Mouse (Mus musculus) hindbrain, embryonic 13.5 days (tissue): ENCODE results near the gene Dlg5. TPM values are rescaled to one million over a fixed set of nuclear protein-coding genes. Genes with fewer than 3 reads are reported as not detected.

ENCODE experiments used
- ATAC-seq: fragments of 200-750 bp; cut with Nextera tagmentation; 2 replicates; pipeline ENCODE4 v1.8.0; 2017; ENCODE audit warnings: moderate TSS enrichment; ENCODE audit not compliant: low FRiP score
- H3K27ac ChIP-seq: fragments of 300-500 bp; sonication (generic); 2 replicates; pipeline ENCODE4 v1.5.1; 2015; ENCODE audit warnings: inconsistent platforms, mild to moderate bottlenecking, moderate library complexity
- H3K27me3 ChIP-seq: fragments of 300-500 bp; sonication (generic); 2 replicates; pipeline ENCODE4 v1.6.1; 2015; ENCODE audit warnings: mild to moderate bottlenecking, inconsistent platforms
- H3K36me3 ChIP-seq: fragments of 300-500 bp; sonication (generic); 2 replicates; pipeline ENCODE4 v1.6.1; 2015; ENCODE audit warnings: mild to moderate bottlenecking, inconsistent platforms
- H3K4me1 ChIP-seq: fragments of 300-500 bp; sonication (generic); replicated peaks from 2 replicates; pipeline ENCODE4 v1.6.1; 2015; ENCODE audit warnings: inconsistent platforms
- H3K4me2 ChIP-seq: fragments of 300-500 bp; sonication (generic); 2 replicates; pipeline ENCODE4 v1.6.1; 2015; ENCODE audit warnings: inconsistent platforms, mild to moderate bottlenecking, moderate library complexity
- H3K4me3 ChIP-seq: fragments of 300-500 bp; sonication (generic); 2 replicates; pipeline ENCODE4 v1.5.1; 2015; ENCODE audit warnings: mild to moderate bottlenecking, inconsistent platforms
- H3K9ac ChIP-seq: fragments of 300-500 bp; sonication (generic); 2 replicates; pipeline ENCODE4 v1.6.1; 2015; ENCODE audit warnings: mild to moderate bottlenecking, inconsistent platforms
- H3K9me3 ChIP-seq: fragments of 300-500 bp; sonication (generic); 2 replicates; pipeline ENCODE4 v1.6.1; 2016; ENCODE audit warnings: inconsistent platforms
- WGBS: fragments of 180-500 bp; shearing (Covaris S2); methylation state at CpG from one replicate; pipeline ENCODE4 v1.1.7; 2015; 5-methylcytosine and 5-hydroxymethylcytosine counted together
- polyA plus RNA-seq: library from polyadenylated mRNA; unstranded; fragments of >200 nt; fragmentation: Nextera tagmentation; extraction: Ambion mirVana; gene quantifications from 2 replicates; pipeline ENCODE4 v1.2.1, GENCODE M21; 2015

The Dlg5 gene
- polyA plus RNA-seq, 1 experiment from 2014 or later: 18.7 TPM

- H3K9me3 ChIP-seq: no peaks in the 10 kb centered on the region
- H3K4me3 ChIP-seq: no peak overlapping the region
- H3K9ac ChIP-seq: no peak overlapping the region
- peaks cover 18% of the 10 kb centered on the region for H3K4me1 ChIP-seq
- H3K27ac ChIP-seq: no peak overlapping the region
- H3K36me3 ChIP-seq: peaks cover 83% of the 10 kb centered on the region
- no peaks in the 10 kb centered on the region for H3K27me3 ChIP-seq
- 89% methylated on average over 8 of the region's 8 CpGs for WGBS
- H3K4me2 ChIP-seq: no peak overlapping the region
- ATAC-seq: no peak
Measured at GRCm38 (mm10) chr14:24140297-24140812, 105.4 kb downstream of the Dlg5 start.

- WGBS: 93% methylated on average over 11 of the region's 11 CpGs
- Histone ChIP-seq H3K27me3 (no peaks in the 10 kb centered on the region), H3K36me3 (peaks cover 83% of the 10 kb centered on the region), H3K4me2 (no peak overlapping the region), H3K27ac (no peak overlapping the region), H3K9me3 (no peaks in the 10 kb centered on the region), H3K4me3 (no peak overlapping the region), H3K9ac (no peak overlapping the region), H3K4me1 (no peaks in the 10 kb centered on the region)
- ATAC-seq: no peak
Measured at GRCm38 (mm10) chr14:24136908-24137307, 108.8 kb downstream of the Dlg5 start.

GRCm38 (mm10) chr14:24134623-24135290 is 111.0 kb downstream of the Dlg5 start:
- no peak overlapping the region for H3K27ac ChIP-seq
- no peak overlapping the region for H3K9ac ChIP-seq
- WGBS: 85% methylated on average over 7 of the region's 7 CpGs
- H3K4me2 ChIP-seq: no peak overlapping the region
- H3K4me1 ChIP-seq: no peaks in the 10 kb centered on the region
- no peaks in the 10 kb centered on the region for H3K9me3 ChIP-seq
- no peaks in the 10 kb centered on the region for H3K27me3 ChIP-seq
- peaks cover 67% of the 10 kb centered on the region for H3K36me3 ChIP-seq
- no peak for ATAC-seq
- H3K4me3 ChIP-seq: no peak overlapping the region

- H3K36me3 ChIP-seq: peaks cover 57% of the 10 kb centered on the region
Measured at GRCm38 (mm10) chr14:24133801-24134200, 111.9 kb downstream of the Dlg5 start.

GRCm38 (mm10) chr14:24132092-24132491 is 113.6 kb downstream of the Dlg5 start:
- H3K27me3 ChIP-seq: no peaks in the 10 kb centered on the region
- 43% methylated on average over 4 of the region's 4 CpGs for WGBS
- H3K9me3 ChIP-seq: no peaks in the 10 kb centered on the region
- H3K9ac ChIP-seq: no peak overlapping the region
- no peak overlapping the region for H3K4me2 ChIP-seq
- no peaks in the 10 kb centered on the region for H3K4me1 ChIP-seq
- no peak overlapping the region for H3K4me3 ChIP-seq
- no peak overlapping the region for H3K27ac ChIP-seq
- peaks cover 40% of the 10 kb centered on the region for H3K36me3 ChIP-seq
- ATAC-seq: no peak

More at GRCm38 (mm10) chr14:24133801-24134200, 111.9 kb downstream of the Dlg5 start:
- 87% methylated on average over 8 of the region's 8 CpGs for WGBS
- H3K4me3 ChIP-seq: no peak overlapping the region
- no peak overlapping the region for H3K4me2 ChIP-seq
- no peak for ATAC-seq
- no peak overlapping the region for H3K9ac ChIP-seq
- H3K27me3 ChIP-seq: no peaks in the 10 kb centered on the region
- no peaks in the 10 kb centered on the region for H3K4me1 ChIP-seq
- no peak overlapping the region for H3K27ac ChIP-seq
- no peaks in the 10 kb centered on the region for H3K9me3 ChIP-seq

GRCm38 (mm10) chr14:24125069-24125468 is 120.7 kb downstream of the Dlg5 start:
- ATAC-seq: no peak
- Histone ChIP-seq H3K9me3 (no peaks in the 10 kb centered on the region), H3K4me1 (no peaks in the 10 kb centered on the region), H3K27me3 (no peaks in the 10 kb centered on the region), H3K9ac (no peak overlapping the region), H3K27ac (no peak overlapping the region), H3K4me2 (no peak overlapping the region), H3K36me3 (no peaks in the 10 kb centered on the region), H3K4me3 (no peak overlapping the region)
- 88% methylated on average over 2 of the region's 2 CpGs for WGBS

GRCm38 (mm10) chr14:24124171-24124570 is 121.5 kb downstream of the Dlg5 start:
- Histone ChIP-seq H3K36me3 (no peaks in the 10 kb centered on the region), H3K27ac (no peak overlapping the region), H3K4me1 (no peaks in the 10 kb centered on the region), H3K4me2 (no peak overlapping the region), H3K4me3 (no peak overlapping the region), H3K9ac (no peak overlapping the region), H3K9me3 (no peaks in the 10 kb centered on the region), H3K27me3 (no peaks in the 10 kb centered on the region)
- 46% methylated on average over 1 of the region's 1 CpGs for WGBS
- no peak for ATAC-seq

- H3K4me3 ChIP-seq: no peak overlapping the region
- no peaks in the 10 kb centered on the region for H3K36me3 ChIP-seq
- no peaks in the 10 kb centered on the region for H3K9me3 ChIP-seq
- 82% methylated on average over 2 of the region's 2 CpGs for WGBS
- ATAC-seq: no peak
- no peak overlapping the region for H3K4me2 ChIP-seq
- H3K9ac ChIP-seq: no peak overlapping the region
- H3K27ac ChIP-seq: no peak overlapping the region
- no peaks in the 10 kb centered on the region for H3K4me1 ChIP-seq
- H3K27me3 ChIP-seq: no peaks in the 10 kb centered on the region
Measured at GRCm38 (mm10) chr14:24106734-24107133, 139.0 kb downstream of the Dlg5 start.

- Histone ChIP-seq H3K4me1 (no peaks in the 10 kb centered on the region), H3K27me3 (no peaks in the 10 kb centered on the region), H3K4me2 (no peak overlapping the region), H3K9ac (no peak overlapping the region), H3K27ac (no peak overlapping the region), H3K9me3 (no peaks in the 10 kb centered on the region), H3K36me3 (no peaks in the 10 kb centered on the region), H3K4me3 (no peak overlapping the region)
- no peak for ATAC-seq
- 85% methylated on average over 4 of the region's 4 CpGs for WGBS
Measured at GRCm38 (mm10) chr14:24098828-24099227, 146.9 kb downstream of the Dlg5 start.

- no peak for ATAC-seq
- Histone ChIP-seq H3K9me3 (no peaks in the 10 kb centered on the region), H3K27ac (no peak overlapping the region), H3K9ac (no peak overlapping the region), H3K36me3 (no peaks in the 10 kb centered on the region), H3K4me2 (no peak overlapping the region), H3K4me1 (no peaks in the 10 kb centered on the region), H3K4me3 (no peak overlapping the region), H3K27me3 (no peaks in the 10 kb centered on the region)
- WGBS: 97% methylated on average over 1 of the region's 1 CpGs
Measured at GRCm38 (mm10) chr14:24094656-24095055, 151.1 kb downstream of the Dlg5 start.

- Histone ChIP-seq H3K9me3 (no peaks in the 10 kb centered on the region), H3K4me3 (no peak overlapping the region), H3K36me3 (no peaks in the 10 kb centered on the region), H3K9ac (no peak overlapping the region), H3K4me2 (no peak overlapping the region), H3K27me3 (no peaks in the 10 kb centered on the region), H3K27ac (no peak overlapping the region), H3K4me1 (no peaks in the 10 kb centered on the region)
- no peak for ATAC-seq
- 97% methylated on average over 4 of the region's 4 CpGs for WGBS
Measured at GRCm38 (mm10) chr14:24093221-24093620, 152.5 kb downstream of the Dlg5 start.

- WGBS: 91% methylated on average over 3 of the region's 3 CpGs
- Histone ChIP-seq H3K4me3 (no peak overlapping the region), H3K36me3 (no peaks in the 10 kb centered on the region), H3K4me1 (no peaks in the 10 kb centered on the region), H3K9me3 (no peaks in the 10 kb centered on the region), H3K4me2 (no peak overlapping the region), H3K27me3 (no peaks in the 10 kb centered on the region), H3K27ac (no peak overlapping the region), H3K9ac (no peak overlapping the region)
- no peak for ATAC-seq
Measured at GRCm38 (mm10) chr14:24092391-24092790, 153.3 kb downstream of the Dlg5 start.

GRCm38 (mm10) chr14:24090790-24091189 is 154.9 kb downstream of the Dlg5 start:
- Histone ChIP-seq H3K9ac (no peak overlapping the region), H3K4me2 (no peak overlapping the region), H3K9me3 (no peaks in the 10 kb centered on the region), H3K4me3 (no peak overlapping the region), H3K27me3 (no peaks in the 10 kb centered on the region), H3K4me1 (no peaks in the 10 kb centered on the region), H3K27ac (no peak overlapping the region), H3K36me3 (no peaks in the 10 kb centered on the region)
- 76% methylated on average over 1 of the region's 1 CpGs for WGBS
- no peak for ATAC-seq
